Mouse (Mus musculus) c-Kit-negative CD71-positive TER-119-positive erythroid progenitor cells, embryonic 14.5 days (primary cell): ENCODE results near the gene Rps6kb1.
"Not testable (repeated sequence)": the region's sequence is repeated elsewhere in the genome, so short reads cannot be mapped to it uniquely, and the experiment has no call there.

ENCODE experiments used
- DNase-seq: peaks from one replicate; pipeline ENCODE4 v3.0.0-alpha.2; 2013; ENCODE audit warnings: low read depth, low spot score

Rps6kb1 gene

DNA sequence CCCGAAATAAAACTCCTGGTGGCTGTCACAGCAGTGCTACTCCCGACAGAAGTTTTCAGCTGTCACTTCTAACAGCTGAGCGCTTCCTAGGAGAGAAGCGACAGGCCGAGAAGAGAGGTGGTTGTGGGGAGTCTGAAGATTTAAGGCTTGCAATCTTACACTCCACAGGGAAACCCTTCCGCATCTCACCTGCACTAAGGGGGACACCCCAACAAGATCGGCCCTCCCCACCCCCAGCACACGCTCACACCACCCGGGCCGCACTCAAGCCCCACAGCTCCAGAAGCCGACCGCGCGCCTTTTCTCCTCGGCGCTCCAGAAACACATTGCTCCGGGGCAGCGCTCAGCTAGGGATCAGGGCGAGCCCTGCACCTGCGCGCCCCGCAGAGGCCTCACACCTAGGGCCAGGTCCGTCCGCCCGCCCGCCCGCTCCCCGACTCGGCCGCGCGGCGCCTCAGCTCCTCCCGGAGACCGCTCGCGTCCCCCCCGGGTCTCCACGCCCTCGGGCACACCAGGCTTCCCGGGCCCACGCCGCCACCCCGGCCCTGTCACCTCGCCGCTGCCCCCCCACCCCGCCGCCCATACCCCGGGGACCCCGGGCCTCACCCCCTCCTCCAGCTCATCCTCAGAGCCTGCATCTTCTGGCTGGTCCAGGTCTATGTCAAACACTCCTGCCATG, 506 bp downstream of the Rps6kb1 start:
- peak; percentile 40 for DNase-seq

DNA sequence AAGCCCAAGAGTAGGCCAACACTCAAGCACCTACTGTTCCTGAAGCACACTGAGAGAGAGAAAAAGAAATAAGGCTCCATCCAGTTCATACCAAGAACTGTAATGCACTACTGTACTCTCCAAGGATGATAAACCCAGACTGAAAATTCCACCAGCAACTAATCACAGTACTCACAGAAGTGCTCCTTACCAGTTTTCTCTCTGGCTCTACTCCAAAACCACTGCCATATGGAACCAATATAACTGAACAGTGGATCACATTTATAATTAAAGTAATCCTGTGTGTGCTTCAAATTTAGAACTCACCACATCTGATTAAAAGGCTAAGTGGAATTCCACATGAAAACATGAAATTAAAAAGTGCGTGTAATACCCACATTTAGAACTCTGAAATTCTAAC, 1.8 kb downstream of the Rps6kb1 start:
- no peak for DNase-seq

DNA sequence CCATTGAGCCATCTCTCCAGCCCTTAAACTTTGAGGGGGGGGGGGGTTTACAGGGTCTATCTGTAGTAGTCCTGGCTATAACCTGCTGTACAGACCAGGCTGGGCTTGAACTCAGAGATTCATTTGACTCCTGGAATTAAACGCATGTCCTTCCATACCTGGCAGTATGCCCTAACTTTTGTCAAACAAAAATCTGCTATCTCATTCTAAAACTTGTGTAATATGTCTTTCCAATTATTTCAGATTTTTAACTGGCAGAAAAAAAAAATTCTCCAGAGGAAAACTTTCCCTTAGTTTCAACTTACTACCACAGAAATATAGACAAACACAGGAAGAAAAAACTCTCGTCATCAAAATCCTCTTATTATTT, 4.1 kb downstream of the Rps6kb1 start:
- DNase-seq: no peak

DNA sequence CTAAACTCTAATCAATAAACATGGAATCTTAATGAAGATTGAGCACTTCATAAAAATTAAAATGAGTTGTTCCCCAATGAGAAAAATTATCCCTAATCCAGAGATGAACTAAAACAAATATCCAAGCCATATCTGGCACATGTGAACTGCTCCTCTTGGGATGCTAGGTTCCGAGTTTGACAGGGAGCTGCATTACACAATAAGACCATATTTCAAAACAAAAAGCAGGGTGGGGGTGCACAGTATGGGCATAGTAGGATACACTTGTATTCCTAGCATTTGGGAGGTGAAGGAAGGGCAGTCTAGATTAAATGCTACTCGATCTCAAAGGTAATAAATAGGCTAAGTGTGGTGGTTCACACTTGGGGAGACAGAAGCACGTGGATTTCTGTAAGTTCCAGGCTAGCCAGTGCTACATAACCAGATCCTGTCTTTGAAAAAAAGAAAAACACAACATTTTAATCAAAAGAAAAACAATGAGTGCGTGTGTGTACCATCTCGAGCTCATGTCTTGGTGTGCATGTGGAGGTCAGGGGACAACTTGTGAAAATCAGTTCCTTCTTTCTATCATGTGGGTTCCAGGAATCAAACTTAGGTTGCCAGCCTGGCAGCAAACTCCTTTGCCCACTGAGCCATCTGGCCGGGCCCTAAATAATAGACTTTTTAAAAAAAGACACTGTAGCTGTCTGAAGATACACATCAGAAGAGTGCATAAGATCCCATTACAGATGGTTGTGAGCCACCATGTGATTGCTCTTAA, 4.7 kb downstream of the Rps6kb1 start:
- DNase-seq: no peak

DNA sequence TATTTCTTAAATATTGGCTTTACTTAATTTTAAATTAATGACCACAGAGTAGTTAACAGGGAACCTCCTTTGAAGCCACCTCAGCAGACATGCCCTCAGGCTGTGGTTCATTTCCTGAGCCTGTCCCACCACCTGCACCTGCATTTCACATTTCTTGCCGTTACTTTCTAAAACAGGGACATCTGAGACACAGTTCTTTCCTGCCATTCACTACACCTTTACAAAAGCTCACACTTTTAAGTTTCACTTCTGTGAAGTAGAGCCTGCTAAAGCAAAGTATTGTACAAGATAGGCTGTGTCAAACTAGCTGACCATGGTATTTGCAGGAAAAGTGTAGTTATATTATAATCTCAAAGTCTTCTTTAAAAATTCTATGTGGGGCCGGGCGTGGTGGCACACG, 5.8 kb downstream of the Rps6kb1 start:
- no peak for DNase-seq

DNA sequence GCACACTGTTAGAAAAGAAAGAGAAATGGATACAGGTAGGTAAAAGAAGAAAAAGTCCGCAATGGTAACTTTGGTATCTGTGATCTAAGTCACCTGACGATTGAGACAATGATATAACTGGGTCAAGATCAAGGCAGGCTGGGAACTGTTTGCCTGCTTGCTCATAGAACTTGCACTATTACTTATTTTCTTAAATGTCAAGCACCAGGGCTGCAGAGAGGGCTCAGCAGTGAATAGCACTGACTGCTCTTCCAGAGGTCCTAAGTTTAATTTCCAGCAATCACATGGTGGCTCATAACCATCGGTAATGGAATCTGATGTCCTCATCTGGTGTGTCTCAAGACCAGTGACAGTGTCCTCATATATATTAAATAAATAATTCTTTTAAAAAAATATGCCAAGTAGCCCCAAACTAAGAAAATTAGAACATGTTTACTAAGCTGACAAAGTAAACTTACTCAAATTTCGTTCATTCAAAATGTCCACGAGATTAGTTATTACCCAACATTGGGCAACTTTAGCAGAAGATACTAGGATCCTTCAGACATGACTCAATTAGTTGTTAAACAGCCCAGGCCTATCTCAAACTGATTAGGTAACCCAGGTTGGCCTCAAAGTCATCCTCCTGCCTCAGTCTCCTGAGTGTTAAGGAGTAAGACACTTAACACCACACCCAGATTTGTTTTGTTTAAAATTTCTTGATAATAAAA, 10.2 kb downstream of the Rps6kb1 start:
- DNase-seq: no peak

DNA sequence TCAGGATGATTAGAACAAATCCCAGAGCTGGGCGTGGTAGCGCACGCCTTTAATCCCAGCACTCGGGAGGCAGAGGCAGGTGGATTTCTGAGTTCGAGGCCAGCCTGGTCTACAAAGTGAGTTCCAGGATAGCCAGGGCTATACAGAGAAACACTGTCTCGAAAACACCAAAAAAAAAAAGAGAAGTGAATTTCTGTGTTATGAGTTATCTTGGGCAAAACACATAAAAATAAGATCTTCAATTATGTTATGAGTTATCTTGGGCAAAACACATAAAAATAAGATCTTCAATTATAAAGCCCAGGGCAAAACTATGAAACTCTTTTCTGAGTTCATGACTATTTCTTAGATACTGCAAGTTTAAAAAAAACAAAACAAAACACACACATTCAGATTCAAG, 11.3 kb downstream of the Rps6kb1 start:
- DNase-seq: not testable (repeated sequence)

DNA sequence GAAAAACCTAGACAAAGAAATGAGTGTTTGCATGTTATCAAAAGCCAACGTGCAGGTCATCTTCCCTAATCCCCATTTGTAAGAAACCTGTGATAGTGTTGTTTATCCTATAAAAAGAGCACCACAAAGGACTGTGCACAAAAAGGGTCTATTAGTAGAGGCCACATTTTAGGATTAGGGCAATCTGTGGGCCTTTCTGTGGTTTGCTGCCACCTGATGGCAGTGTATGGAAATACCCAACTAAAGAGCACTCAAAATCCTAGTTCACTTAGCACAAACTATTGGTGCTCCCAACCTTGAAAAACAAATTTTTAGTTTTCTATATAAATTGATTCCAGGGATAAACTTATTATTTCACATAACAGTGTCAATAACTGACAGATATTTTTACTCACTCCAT, 11.8 kb downstream of the Rps6kb1 start:
- DNase-seq: no peak

DNA sequence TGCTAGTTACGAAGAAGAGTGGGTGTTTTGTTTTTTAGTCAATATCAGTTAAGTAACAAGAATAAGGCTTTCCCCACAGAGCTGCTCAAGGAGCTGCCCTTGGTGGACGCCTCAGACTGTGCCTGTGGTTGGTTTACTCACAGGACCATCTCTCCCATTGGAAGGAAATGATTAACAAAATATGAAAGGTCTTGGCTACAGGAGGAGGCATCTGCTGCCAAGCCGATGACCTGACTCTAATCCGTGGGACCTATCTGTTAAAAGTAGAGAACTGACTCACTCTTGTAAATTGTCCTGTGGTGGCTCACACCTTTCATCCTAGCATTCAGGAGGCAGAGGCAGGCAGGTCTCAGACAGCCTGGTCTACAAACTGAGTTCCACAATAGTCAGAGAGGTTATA, 17.1 kb downstream of the Rps6kb1 start:
- no peak for DNase-seq

DNA sequence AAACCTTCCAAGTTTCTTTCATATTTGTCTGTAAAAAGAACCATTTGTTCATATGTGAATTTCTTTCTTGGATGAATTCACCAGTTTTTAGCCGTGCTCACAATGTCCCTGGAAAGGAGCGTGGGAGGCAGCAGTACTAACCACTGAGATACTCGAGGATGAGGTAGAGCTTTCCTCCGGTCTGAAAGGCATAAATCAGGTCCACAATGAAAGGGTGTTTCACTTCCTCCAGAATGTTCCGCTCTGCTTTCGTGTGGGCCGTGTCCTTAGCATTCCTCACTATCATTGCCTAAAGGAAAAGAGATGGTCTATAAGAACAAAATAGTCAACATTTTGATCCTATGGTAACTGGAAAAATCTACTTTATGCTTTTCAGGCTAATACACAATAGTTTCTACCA, 24.9 kb downstream of the Rps6kb1 start:
- no peak for DNase-seq

DNA sequence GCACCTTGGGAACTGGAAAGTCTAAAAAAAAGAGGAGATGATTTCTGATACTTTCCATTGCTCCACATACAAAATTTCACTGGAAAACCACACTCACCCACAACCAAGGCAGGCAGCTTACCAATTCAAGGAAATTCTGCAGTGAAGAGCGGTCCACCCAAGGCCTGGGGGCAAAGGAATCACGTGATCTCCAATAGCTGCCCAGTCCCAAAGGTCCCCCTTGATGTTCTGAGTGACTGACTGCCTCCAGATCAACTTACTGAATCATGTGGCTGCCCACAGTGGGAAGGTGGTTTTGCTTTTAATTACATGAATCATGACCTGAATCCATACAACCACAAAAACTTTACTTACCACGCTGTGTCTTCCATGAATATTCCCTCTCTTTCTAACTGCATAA, 27.4 kb downstream of the Rps6kb1 start:
- DNase-seq: no peak

DNA sequence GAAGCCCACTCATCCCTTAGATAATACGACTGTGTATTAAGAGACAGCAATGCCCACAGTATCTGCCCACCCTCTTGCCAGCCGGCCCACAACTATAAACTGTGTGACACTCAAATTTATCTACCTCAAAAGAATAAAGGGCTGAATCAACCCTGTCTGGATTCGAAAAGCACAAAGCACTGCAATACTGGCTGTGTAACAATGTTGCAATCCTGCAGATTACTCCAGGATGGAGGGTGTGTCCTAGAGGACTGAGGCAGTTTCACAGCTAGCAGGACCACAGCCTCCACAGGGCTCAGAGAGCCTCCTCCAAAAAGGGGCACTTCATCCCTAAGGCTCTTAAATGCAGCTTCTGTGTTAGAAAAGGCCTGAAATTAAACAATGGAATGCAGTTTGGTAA, 28.0 kb downstream of the Rps6kb1 start:
- no peak for DNase-seq

DNA sequence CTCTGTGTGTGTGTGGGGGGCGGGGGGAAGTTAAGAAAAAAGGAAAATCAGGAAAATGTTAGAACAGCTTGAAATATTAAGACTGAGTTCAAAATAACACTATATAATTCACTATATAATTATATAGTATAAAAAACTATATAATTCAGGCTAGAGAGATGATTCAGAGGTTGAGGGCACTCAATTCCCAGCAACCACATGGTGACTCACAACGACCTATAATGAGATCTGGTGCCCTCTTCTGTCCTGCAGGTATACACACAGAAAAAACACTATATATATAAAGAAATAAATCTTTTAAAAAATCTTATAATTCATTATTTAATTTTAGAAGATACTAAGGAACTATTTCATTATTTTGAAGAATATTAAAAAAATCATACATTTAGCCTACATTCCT, 36.6 kb downstream of the Rps6kb1 start:
- no peak for DNase-seq

DNA sequence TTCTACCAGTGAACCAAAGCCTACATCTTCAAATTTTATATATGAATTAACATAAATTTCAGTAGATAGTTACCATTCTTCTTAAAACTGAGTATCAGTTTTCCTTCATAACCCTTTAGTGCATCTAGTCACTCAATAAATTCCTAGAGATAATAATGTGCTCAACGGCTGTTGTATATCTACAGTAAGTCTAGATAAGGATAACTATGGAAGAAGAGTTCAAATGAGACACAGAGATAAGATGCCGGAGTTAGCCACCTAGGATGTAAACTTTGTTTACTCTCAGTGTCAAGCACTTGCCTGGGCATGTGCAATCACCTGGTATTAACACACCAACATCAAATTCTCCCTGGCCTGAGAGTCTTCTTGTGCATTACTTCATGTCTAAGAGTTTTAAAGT, 37.3 kb downstream of the Rps6kb1 start:
- no peak for DNase-seq

DNA sequence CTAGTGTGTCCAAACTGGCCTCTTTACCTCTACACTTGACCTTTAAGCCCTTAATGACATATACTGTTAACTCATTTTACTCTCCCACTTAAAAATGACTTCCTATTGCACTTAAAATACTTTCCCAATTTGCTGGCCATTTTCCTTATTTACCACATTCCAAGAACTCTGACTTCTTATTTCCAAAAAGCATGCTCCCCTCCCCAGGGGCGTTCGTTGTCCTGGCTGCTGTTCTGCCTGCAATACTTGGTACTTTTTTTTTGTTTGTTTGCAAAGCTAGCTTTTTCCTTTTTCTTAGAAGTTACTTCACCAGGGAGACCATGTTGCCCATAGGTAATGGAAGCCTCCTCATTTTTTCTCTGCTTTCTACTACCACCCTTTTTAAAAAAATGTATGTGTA, 41.5 kb downstream of the Rps6kb1 start:
- DNase-seq: no peak

DNA sequence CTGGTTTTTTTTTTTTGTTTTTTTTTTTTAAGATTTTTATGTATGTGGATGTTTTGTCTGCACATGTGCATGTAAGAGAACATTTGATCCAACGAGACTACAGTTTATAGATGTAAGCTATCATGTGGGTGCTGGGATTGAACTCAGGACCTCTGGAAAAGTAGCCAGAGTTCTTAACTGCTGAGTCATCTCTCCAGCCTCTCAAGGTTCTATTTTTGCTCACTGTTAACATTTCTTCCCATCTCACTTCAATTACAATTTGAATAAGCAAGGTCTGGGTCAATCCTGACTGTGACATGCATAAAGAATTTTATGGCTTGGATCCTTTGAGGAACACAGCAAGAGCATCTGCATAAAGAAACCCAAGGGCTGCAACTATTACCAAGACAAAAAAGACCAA, 43.8 kb downstream of the Rps6kb1 start:
- no peak for DNase-seq

DNA sequence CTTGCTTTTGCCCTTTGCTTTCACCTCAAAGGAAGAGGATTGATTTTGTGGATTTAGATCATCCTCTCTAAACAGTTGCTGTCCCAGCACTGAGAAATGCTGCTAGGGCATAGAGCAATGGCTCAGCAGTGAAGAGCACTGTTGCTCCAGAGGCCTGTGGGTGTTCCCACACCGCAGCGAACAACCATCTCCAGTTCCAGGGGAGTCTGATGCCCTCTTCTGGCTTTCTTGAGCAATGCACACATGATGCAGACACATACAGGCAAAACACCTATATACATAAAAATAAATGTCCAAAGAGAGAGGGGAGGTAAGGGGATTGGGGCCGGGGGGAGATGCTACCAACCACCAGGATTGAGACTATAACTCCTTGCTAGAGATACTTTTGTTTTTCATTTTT, 46.7 kb downstream of the Rps6kb1 start:
- DNase-seq: no peak

DNA sequence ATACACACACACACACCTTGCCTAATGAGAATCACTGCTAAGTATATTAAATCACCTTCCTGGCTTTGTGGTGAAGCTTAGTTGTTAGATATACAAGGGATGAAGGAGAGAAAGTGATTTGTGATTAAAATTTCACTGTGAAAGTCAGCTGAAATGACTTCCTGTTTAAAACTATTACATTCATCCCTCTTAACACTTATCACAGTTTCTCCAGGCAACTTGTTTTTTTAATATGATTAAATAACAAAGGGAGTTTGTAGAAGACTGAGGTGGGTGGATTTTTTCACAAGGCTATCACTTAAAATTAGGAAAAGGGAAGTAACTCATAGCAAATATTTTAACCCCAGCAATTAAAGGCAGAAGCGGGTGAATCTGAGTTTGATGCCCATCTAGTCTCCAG, 47.2 kb downstream of the Rps6kb1 start:
- no peak for DNase-seq

DNA sequence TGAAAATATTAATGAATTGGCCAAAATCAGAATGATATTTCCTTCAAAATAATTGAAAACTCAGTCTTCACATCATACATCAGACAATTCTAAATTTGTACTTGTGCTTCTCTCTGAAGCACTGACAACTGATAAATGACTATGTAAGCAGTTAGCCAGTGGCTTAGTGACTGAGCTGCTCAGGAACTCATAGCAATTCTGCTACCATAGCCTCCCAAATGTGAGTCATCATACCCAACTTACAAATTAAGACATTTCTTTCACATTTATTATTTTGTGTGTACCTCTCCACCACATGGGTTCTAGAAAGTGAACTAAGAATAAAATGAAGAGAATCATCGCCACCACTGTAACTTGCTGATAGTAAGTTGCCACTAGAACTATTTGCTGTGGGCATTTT, 53.8 kb downstream of the Rps6kb1 start:
- DNase-seq: no peak

DNA sequence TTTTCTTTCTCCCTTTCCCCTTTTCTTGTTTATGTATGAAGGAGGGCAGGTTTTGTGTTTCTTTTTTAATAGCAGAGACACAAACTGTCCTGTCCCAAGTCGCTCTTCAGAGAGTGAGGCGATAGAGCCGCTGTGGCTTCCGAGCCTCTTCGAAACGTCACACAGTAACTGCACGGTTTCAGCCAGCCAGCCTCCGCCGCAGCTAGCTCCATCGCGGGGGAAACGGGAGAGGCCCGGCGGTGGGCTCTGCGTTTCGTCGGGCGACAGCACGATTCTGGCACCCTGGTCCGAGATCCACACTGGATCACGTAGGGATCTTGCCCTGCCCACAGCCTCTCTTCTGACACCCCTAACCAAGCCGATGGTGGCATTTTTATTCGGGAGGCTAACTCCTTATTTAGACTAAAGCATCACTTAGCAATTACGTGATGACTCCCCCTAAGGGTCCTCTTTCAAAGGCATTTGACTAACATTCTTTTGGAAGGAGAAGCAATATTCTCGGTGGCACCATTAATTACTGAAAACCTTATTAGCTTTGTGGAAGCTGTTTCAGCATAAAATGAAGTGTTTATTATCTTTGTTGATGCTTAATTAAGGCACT, 59.6 kb downstream of the Rps6kb1 start:
- peak; percentile 12 for DNase-seq

DNA sequence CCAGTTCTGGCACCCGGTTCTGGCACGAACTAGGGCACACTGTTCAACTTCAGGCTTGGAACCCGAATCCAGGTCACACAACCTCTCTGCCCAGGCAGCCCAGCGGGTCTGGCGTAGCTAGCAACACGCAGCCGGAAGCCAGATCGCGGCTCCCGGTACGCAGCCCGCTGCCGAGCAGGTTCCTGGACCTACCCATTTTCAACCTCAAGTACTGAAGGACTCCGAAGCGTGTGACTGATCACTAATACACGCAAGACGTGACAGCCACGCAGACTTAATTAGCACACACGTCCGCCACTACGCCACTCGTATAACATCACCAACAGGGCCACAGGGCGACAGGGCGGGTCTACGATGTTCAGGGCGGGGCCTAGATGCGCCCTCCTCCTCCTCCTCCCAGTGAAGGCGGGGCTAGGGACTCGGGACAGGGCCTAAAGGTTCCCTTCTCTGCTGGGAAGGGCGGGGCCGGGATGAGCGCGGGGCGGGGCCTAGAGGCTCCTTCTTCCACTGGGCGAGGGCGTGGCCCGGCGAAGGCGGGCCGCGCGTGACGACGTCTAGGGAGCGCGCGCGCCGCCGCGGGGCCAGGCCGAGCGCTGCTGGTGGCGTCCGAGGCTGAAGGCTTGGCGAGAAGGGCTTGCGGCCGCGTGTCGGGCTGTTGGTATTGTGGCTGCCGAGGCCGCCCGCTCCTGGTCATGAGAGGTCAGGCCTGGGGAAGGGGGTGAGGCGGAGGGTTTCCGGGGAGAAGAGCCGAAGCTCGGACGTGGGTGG, 60.3 kb downstream of the Rps6kb1 start, which contains the start of gene Rnft1:
Gene Rnft1, plus strand, starts transcription at position 557 of the 768 bp plus-strand sequence.
- peak; percentile 99 for DNase-seq

DNA sequence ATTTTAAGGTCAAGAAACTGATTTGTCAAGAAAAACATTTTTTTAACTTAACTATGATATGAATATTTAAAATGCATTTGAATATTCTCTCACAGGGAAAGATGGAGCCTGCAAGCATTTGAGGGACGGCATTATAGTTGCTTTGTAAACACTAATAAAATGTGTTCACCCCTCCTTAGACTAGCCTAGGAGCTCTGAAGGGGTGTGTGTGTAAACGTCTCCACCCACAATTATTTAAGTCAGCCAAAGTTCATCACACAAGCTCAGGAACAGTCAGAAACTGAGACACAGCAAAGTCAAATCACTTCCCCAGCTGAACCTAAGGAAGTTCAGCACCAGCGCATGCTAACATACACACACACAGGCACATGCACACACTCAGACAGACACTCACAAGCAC, 71.0 kb downstream of the Rps6kb1 start:
- no peak for DNase-seq
